Mouse (Mus musculus): ENCODE results near the gene Ano1. TPM values are rescaled to one million over a fixed set of nuclear protein-coding genes. Genes with fewer than 3 reads are reported as not detected.

Ano1 gene
- total RNA-seq, 1 experiment: 9.1 TPM

DNA sequence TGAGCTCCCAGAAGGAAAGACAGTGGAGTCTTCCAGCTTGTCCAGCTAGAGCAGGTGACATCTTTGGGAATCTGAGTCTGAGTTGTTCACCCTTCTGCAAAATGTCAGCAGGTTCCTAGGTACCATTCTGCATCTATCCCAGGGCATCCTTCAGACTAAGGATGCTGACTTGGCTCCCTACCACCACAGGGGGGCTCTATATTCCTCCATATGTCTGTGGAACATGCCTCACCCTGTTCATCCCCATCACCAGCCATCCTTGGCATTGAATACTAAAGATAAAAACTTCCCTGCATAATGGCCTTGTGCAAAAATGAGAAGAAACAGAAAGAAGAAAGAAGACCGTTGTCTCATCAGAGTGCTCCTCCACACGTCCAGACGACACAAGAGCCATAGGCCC is 162.3 kb downstream of the Ano1 start:
- Histone ChIP-seq H3K9ac (ENCODE audit: insufficient read depth, low read depth, low read length, poor library complexity, severe bottlenecking) (no peak overlapping the region), H3K36me3 (ENCODE audit: control insufficient read depth, insufficient read depth, low read length, poor library complexity, severe bottlenecking) (no peaks in the 10 kb centered on the region), H3K9me3 (ENCODE audit: control insufficient read depth, insufficient read depth, low read depth, low read length) (no peaks in the 10 kb centered on the region), H3K4me1 (ENCODE audit: control insufficient read depth in 2 of 2, insufficient read depth in 2 of 2, low read length in 2 of 2, poor library complexity in 1 of 2) (no peaks in the 10 kb centered on the region), H3K4me3 (ENCODE audit: insufficient read depth in 1 of 2, low read depth in 1 of 2, low read length in 2 of 2, poor library complexity in 1 of 2, severe bottlenecking in 1 of 2) (no peak overlapping the region), H3K27ac (ENCODE audit: insufficient read depth, low read depth, low read length, poor library complexity, severe bottlenecking) (no peak overlapping the region)
- TF ChIP-seq CHD2 (IDR thresholded peaks at IDR 0.05; ENCODE audit: low read depth, low read length): no peak
- no peak for TF ChIP-seq ZC3H11A (IDR thresholded peaks at IDR 0.05; ENCODE audit: borderline replicate concordance, low read depth, low read length)
- no peak for TF ChIP-seq MAFK (IDR thresholded peaks at IDR 0.05; ENCODE audit: insufficient read depth, low read depth, low read length)
- DNase-seq (ENCODE audit: low read depth, low spot score): no peak
- in situ Hi-C loops (cut with MboI; ENCODE audit: low sequenced_read_pairs in 2 of 2, unreplicated experiment in 2 of 2): loop anchor here (5.0 to 25.0 kb wide), 3 partner anchors 183 to 323 kb away; partner anchors contain the start of gene LTO1 (in 1 of the 2)

DNA sequence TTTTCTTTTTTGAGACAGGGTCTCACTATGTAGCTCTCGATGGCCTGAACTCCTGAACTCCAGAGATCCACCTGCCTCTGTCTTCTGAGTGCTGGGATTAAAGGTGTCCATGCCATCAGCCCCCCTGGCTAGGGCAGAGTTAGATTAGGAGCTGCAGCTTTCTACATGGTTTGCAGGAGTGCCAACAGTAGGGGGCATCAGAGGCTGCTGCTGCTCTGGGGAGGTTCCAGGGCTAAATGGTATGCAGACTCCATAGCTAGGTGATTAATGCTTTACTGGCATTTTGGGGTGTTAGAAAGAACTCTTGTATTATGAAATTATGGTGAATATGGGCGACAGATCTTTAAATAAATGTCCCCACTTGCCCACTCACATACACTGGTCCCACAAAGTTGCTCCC is 164.5 kb downstream of the Ano1 start:
- peak; percentile 51; the same call in 1 of the 2 replicates for TF ChIP-seq ZC3H11A (IDR thresholded peaks at IDR 0.05; ENCODE audit: borderline replicate concordance, low read depth, low read length)
- no peak for TF ChIP-seq CHD2 (IDR thresholded peaks at IDR 0.05; ENCODE audit: low read depth, low read length)
- no peaks in the 10 kb centered on the region for H3K9me3 ChIP-seq (ENCODE audit: control insufficient read depth, insufficient read depth, low read depth, low read length)
- H3K4me1 ChIP-seq (ENCODE audit: control insufficient read depth in 2 of 2, insufficient read depth in 2 of 2, low read length in 2 of 2, poor library complexity in 1 of 2): no peaks in the 10 kb centered on the region
- H3K27ac ChIP-seq (ENCODE audit: insufficient read depth, low read depth, low read length, poor library complexity, severe bottlenecking): no peak overlapping the region
- DNase-seq (ENCODE audit: low read depth, low spot score): peak; percentile 26
- no peak overlapping the region for H3K9ac ChIP-seq (ENCODE audit: insufficient read depth, low read depth, low read length, poor library complexity, severe bottlenecking)
- in situ Hi-C loops (cut with MboI; ENCODE audit: low sequenced_read_pairs in 2 of 2, unreplicated experiment in 2 of 2): loop anchor here (5.0 to 25.0 kb wide), 3 partner anchors 185 to 325 kb away; partner anchors contain the start of gene LTO1 (in 1 of the 2)
- no peaks in the 10 kb centered on the region for H3K36me3 ChIP-seq (ENCODE audit: control insufficient read depth, insufficient read depth, low read length, poor library complexity, severe bottlenecking)
- H3K4me3 ChIP-seq (ENCODE audit: insufficient read depth in 1 of 2, low read depth in 1 of 2, low read length in 2 of 2, poor library complexity in 1 of 2, severe bottlenecking in 1 of 2): no peak overlapping the region

DNA sequence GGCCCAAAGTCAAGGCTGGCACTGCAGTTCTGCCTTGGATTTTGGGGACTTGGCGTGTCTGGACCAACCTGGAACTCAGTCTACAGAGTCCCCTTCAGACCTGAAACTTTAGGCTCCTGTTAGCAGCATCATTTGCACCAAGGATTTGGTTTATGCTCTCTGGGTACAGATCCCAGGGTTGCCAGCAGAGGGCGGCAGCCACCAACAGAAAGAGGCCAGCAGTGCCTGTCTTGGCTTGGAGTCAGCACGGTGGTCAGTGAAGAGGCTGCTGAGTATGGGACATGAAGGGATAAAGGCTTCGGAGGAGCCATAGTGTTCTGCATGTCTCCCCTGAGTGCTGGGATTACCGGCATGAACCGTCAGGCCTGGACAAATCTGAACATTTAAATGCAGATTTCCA is 166.1 kb downstream of the Ano1 start:
- in situ Hi-C loops (cut with MboI; ENCODE audit: low sequenced_read_pairs in 2 of 2, unreplicated experiment in 2 of 2): loop anchor here (5.0 to 25.0 kb wide), 3 partner anchors 187 to 327 kb away; partner anchors contain the start of gene LTO1 (in 1 of the 2)
- no peak for TF ChIP-seq HCFC1 (IDR thresholded peaks at IDR 0.05; ENCODE audit: borderline replicate concordance, insufficient read depth, low read length)
- TF ChIP-seq ZNF384 (IDR thresholded peaks at IDR 0.05; ENCODE audit: low read depth, low read length): no peak
- TF ChIP-seq ZC3H11A (IDR thresholded peaks at IDR 0.05; ENCODE audit: borderline replicate concordance, low read depth, low read length): peak; percentile 97
- no peak for TF ChIP-seq CHD2 (IDR thresholded peaks at IDR 0.05; ENCODE audit: low read depth, low read length)
- Histone ChIP-seq H3K27ac (ENCODE audit: insufficient read depth, low read depth, low read length, poor library complexity, severe bottlenecking) (no peak overlapping the region), H3K9ac (ENCODE audit: insufficient read depth, low read depth, low read length, poor library complexity, severe bottlenecking) (no peak overlapping the region), H3K9me3 (ENCODE audit: control insufficient read depth, insufficient read depth, low read depth, low read length) (no peaks in the 10 kb centered on the region), H3K4me3 (ENCODE audit: insufficient read depth in 1 of 2, low read depth in 1 of 2, low read length in 2 of 2, poor library complexity in 1 of 2, severe bottlenecking in 1 of 2) (no peak overlapping the region), H3K36me3 (ENCODE audit: control insufficient read depth, insufficient read depth, low read length, poor library complexity, severe bottlenecking) (no peaks in the 10 kb centered on the region), H3K4me1 (ENCODE audit: control insufficient read depth in 2 of 2, insufficient read depth in 2 of 2, low read length in 2 of 2, poor library complexity in 1 of 2) (no peaks in the 10 kb centered on the region)
- DNase-seq (ENCODE audit: low read depth, low spot score): peak; percentile 52

DNA sequence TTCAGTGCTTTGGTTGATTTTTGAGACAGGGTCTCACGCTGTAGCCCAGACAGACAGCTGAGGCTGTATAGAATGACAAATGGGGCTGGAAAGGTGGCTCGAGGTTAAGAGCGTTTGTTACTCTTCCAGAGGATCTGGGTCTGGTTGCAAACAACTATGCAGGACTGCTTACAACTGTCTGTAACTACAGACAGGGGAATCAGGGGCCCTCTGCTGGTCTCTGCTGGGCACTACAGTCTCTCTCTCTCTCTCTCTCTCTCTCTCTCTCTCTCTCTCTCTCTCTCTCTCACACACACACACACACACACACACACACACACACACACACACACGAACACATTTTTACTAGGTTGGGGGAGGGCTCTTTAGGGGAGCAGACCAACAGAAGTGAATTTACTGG is 168.2 kb downstream of the Ano1 start:
- Histone ChIP-seq H3K9me3 (ENCODE audit: control insufficient read depth, insufficient read depth, low read depth, low read length) (no peaks in the 10 kb centered on the region), H3K4me1 (ENCODE audit: control insufficient read depth in 2 of 2, insufficient read depth in 2 of 2, low read length in 2 of 2, poor library complexity in 1 of 2) (no peaks in the 10 kb centered on the region), H3K9ac (ENCODE audit: insufficient read depth, low read depth, low read length, poor library complexity, severe bottlenecking) (no peak overlapping the region), H3K27ac (ENCODE audit: insufficient read depth, low read depth, low read length, poor library complexity, severe bottlenecking) (no peak overlapping the region), H3K36me3 (ENCODE audit: control insufficient read depth, insufficient read depth, low read length, poor library complexity, severe bottlenecking) (peaks cover 7% of the 10 kb centered on the region; the same call in 1 of the 2 replicates), H3K4me3 (ENCODE audit: insufficient read depth in 1 of 2, low read depth in 1 of 2, low read length in 2 of 2, poor library complexity in 1 of 2, severe bottlenecking in 1 of 2) (no peak overlapping the region)
- DNase-seq (ENCODE audit: low read depth, low spot score): peak; percentile 25
- no peak for TF ChIP-seq ZNF384 (IDR thresholded peaks at IDR 0.05; ENCODE audit: low read depth, low read length)
- TF ChIP-seq HCFC1 (IDR thresholded peaks at IDR 0.05; ENCODE audit: borderline replicate concordance, insufficient read depth, low read length): no peak
- TF ChIP-seq CHD2 (IDR thresholded peaks at IDR 0.05; ENCODE audit: low read depth, low read length): no peak
- TF ChIP-seq ZC3H11A (IDR thresholded peaks at IDR 0.05; ENCODE audit: borderline replicate concordance, low read depth, low read length): no peak
- TF ChIP-seq MAFK (IDR thresholded peaks at IDR 0.05; ENCODE audit: insufficient read depth, low read depth, low read length): no peak
- in situ Hi-C loops (cut with MboI; ENCODE audit: low sequenced_read_pairs in 2 of 2, unreplicated experiment in 2 of 2): loop anchor here (5.0 to 25.0 kb wide), 3 partner anchors 191 to 329 kb away; partner anchors contain the start of genes Fgf15 (in 1 of the 2) and LTO1 (in 1 of the 2)
